In the genomic region with DNA sequence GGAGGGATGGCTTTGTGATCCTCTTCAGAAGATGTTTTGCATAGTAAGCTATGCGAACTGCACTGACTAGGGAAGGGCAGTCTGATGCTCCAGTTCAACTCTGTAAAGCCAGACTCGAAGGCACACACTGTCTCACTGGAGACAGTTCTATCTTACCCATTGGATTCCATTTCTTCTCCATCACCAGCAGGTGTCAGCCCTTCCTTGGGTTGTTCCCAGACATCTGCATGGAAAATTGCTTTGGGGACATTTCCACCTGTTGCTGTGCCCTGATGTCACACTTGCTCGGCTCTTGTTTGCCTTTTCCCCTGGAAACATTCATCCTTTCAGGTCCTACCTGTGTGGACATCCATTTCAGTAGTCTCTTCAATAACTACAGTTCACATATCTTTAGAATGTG, we compare ENCODE assay signal across 9 mouse cellular contexts. TPM values are rescaled to one million over a fixed set of nuclear protein-coding genes. Genes with fewer than 3 reads are reported as not detected.
DNase-seq lines count a peak whose midpoint lies in the region; ATAC-seq and TF ChIP-seq lines count a peak whose summit lies in the region.
"Had no signal": no experiment of that assay in that cellular context is flagged by ENCODE, and none has a peak within 500 bp of the region (broad histone marks: within the 10 kb centered on the region; RNA-seq: fewer than 3 reads in every experiment).

No protein-coding gene starts in this region.

- ATAC-seq in megakaryocyte progenitor cell, adult 5-6 weeks (replicated peaks; ENCODE audit: poor library complexity): no peak

- 39% methylated on average over 3 of the region's 3 CpGs for WGBS in heart, adult 2 months

- no peaks in the 10 kb centered on the region for H3K4me1 ChIP-seq in heart, adult 2 months (ENCODE audit: control insufficient read depth, insufficient read depth, low read length)

- TF ChIP-seq CTCF in heart, adult 2 months (IDR thresholded peaks at IDR 0.05): peak; percentile 74

- TF ChIP-seq POLR2A in heart, adult 2 months (IDR thresholded peaks at IDR 0.05; ENCODE audit: insufficient read depth, low read depth, low read length): no peak

- H3K4me3 ChIP-seq in heart, adult 2 months: no peak overlapping the region

- no peak for TF ChIP-seq EP300 in heart, adult 2 months (IDR thresholded peaks at IDR 0.05; ENCODE audit: insufficient read depth, low read depth, low read length)

- peak; percentile 5 to 18 for DNase-seq in heart, adult 2 months
- DNase-seq in heart, adult 9 months (ENCODE audit: low spot score in 2 of 2): no peak
- peak; percentile 25 for DNase-seq in right cerebral cortex, adult 18-20 months
- DNase-seq in right cerebral cortex, postnatal 4 days: no peak
- peak; percentile 5 for DNase-seq in induced T-regulatory cell, adult 2 months (ENCODE audit: low read depth)
- DNase-seq in lung, postnatal 36 days: peak; percentile 9
- no peak for DNase-seq in urinary bladder, adult 2 months (ENCODE audit: low spot score)

- no peak overlapping the region for H3K9ac ChIP-seq in heart, adult 2 months (ENCODE audit: low read depth, low read length)
- H3K9ac ChIP-seq: liver, embryonic 14.5 days had no signal

- H3K27me3 ChIP-seq in heart, adult 2 months (ENCODE audit: control insufficient read depth, insufficient read depth, low read length): no peaks in the 10 kb centered on the region

- no peaks in the 10 kb centered on the region for H3K79me2 ChIP-seq in heart, adult 2 months (replicated peaks; ENCODE audit: control insufficient read depth, insufficient read depth, low read length)

- no peaks in the 10 kb centered on the region for H3K36me3 ChIP-seq in heart, adult 2 months (ENCODE audit: control insufficient read depth, insufficient read depth, low read length)

- intact Hi-C loops in heart, adult 2 months (cut with DNase I): loop anchor here (1.0 to 5.0 kb wide), 3 partner anchors 103 to 349 kb away; no protein-coding TSS in a partner anchor

- H3K27ac ChIP-seq in heart, adult 2 months: no peak overlapping the region
- H3K27ac ChIP-seq: liver, embryonic 14.5 days had no signal

RNA-seq across cellular contexts. Expression of a gene that starts 36.4 kb away (rescaled TPM):
- total RNA-seq in heart, adult 2 months (2021): not detected
- polyA plus RNA-seq in heart, adult 2 months (2012; rRNA removed): not detected in 2 replicates
- total RNA-seq in megakaryocyte progenitor cell, adult 5-6 weeks (2015): not detected in 2 replicates
- total RNA-seq in megakaryocyte progenitor cell, adult 5-6 weeks (2017): not detected in 2 replicates
- polyA plus RNA-seq in urinary bladder, adult 2 months (2012; rRNA removed): 0.13 and 0.18 TPM in 2 replicates
- polyA plus RNA-seq: liver, embryonic 14.5 days had no signal

Comparison
In these comparisons a context has a peak if more than half of its experiments do, and no peak if none do; other contexts are left out.
1. DNase-seq: peak in heart, adult 2 months (2 of 2), right cerebral cortex, adult 18-20 months (single experiment), induced T-regulatory cell, adult 2 months (single experiment) and lung, postnatal 36 days (single experiment); none in heart, adult 9 months (0 of 2), right cerebral cortex, postnatal 4 days (single experiment) and urinary bladder, adult 2 months (single experiment).